In genomic region chr4:120074061-120074460, GRCm38 (mm10) we compare ENCODE assay signal across 13 mouse cellular contexts. TPM values are rescaled to one million over a fixed set of nuclear protein-coding genes. Genes with fewer than 3 reads are reported as not detected.
DNase-seq lines count a peak whose midpoint lies in the region; ATAC-seq and TF ChIP-seq lines count a peak whose summit lies in the region.
"Had no signal": no experiment of that assay in that cellular context is flagged by ENCODE, and none has a peak within 500 bp of the region (broad histone marks: within the 10 kb centered on the region; RNA-seq: fewer than 3 reads in every experiment).

No protein-coding gene starts in this region.

- peak overlapping the region; percentile 38; the same call in 1 of the 2 replicates for H3K27ac ChIP-seq in hindbrain, embryonic 14.5 days
- H3K27ac ChIP-seq in hindbrain, embryonic 10.5 days, result no peak overlapping the region
- no peak overlapping the region for H3K27ac ChIP-seq in heart, embryonic 16.5 days (ENCODE audit: low read length)
- H3K27ac ChIP-seq: embryonic facial prominence, embryonic 13.5 days had no signal

- peak; percentile 82; the same call in 1 of the 2 replicates for ATAC-seq in hindbrain, embryonic 14.5 days (ENCODE audit: low FRiP score)
- ATAC-seq in heart, embryonic 16.5 days (replicated peaks; ENCODE audit: extremely low read depth, insufficient read depth, low FRiP score), result no peak
- ATAC-seq in megakaryocyte, adult 5-6 weeks (ENCODE audit: poor library complexity, severe bottlenecking), result no peak

- H3K27me3 ChIP-seq in hindbrain, embryonic 14.5 days (ENCODE audit: control insufficient read depth, insufficient read depth, low read length), result no peaks in the 10 kb centered on the region
- H3K27me3 ChIP-seq in hindbrain, embryonic 10.5 days (ENCODE audit: insufficient read depth, poor library complexity, severe bottlenecking), result no peaks in the 10 kb centered on the region
- H3K27me3 ChIP-seq in heart, embryonic 16.5 days (ENCODE audit: control insufficient read depth, insufficient read depth, low read length), result no peaks in the 10 kb centered on the region
- H3K27me3 ChIP-seq: embryonic facial prominence, embryonic 13.5 days had no signal

- H3K4me3 ChIP-seq in hindbrain, embryonic 14.5 days (replicated peaks; ENCODE audit: low read length), result no peak overlapping the region
- no peak overlapping the region for H3K4me3 ChIP-seq in hindbrain, embryonic 10.5 days
- no peak overlapping the region for H3K4me3 ChIP-seq in heart, embryonic 16.5 days (ENCODE audit: low read length)
- H3K4me3 ChIP-seq: embryonic facial prominence, embryonic 13.5 days had no signal

- intact Hi-C loops in left cerebral cortex, postnatal 25 days (cut with DNase I), result no loop called here

- H3K36me3 ChIP-seq in hindbrain, embryonic 14.5 days (replicated peaks; ENCODE audit: control insufficient read depth, insufficient read depth), result no peaks in the 10 kb centered on the region
- H3K36me3 ChIP-seq in hindbrain, embryonic 10.5 days, result no peaks in the 10 kb centered on the region
- H3K36me3 ChIP-seq in heart, embryonic 16.5 days (ENCODE audit: control insufficient read depth, insufficient read depth), result no peaks in the 10 kb centered on the region
- H3K36me3 ChIP-seq: embryonic facial prominence, embryonic 13.5 days had no signal

- no peak overlapping the region for H3K4me2 ChIP-seq in hindbrain, embryonic 14.5 days (replicated peaks)
- no peak overlapping the region for H3K4me2 ChIP-seq in heart, embryonic 16.5 days (ENCODE audit: low read depth, low read length)
- H3K4me2 ChIP-seq: embryonic facial prominence, embryonic 13.5 days had no signal

- no peaks in the 10 kb centered on the region for H3K4me1 ChIP-seq in hindbrain, embryonic 14.5 days (replicated peaks; ENCODE audit: control insufficient read depth, insufficient read depth, low read length)
- peaks cover 16% of the 10 kb centered on the region; the same call in 1 of the 2 replicates for H3K4me1 ChIP-seq in hindbrain, embryonic 10.5 days (replicated peaks)
- H3K4me1 ChIP-seq in heart, embryonic 16.5 days (ENCODE audit: control insufficient read depth, insufficient read depth, low read length), result peaks cover 25% of the 10 kb centered on the region

- no peak overlapping the region for H3K9ac ChIP-seq in hindbrain, embryonic 14.5 days
- peak overlapping the region; percentile 23; the same call in 1 of the 2 replicates for H3K9ac ChIP-seq in heart, embryonic 16.5 days (ENCODE audit: low read length)
- H3K9ac ChIP-seq: embryonic facial prominence, embryonic 13.5 days had no signal

- DNase-seq in hindbrain, embryonic 14.5 days (ENCODE audit: low spot score), result peak; percentile 34
- no peak for DNase-seq in hindbrain, embryonic 10.5 days (ENCODE audit: low spot score)
- peak; percentile 76 for DNase-seq in brain, embryonic 14.5 days (ENCODE audit: low read depth)
- DNase-seq in left cerebral cortex, postnatal 25 days (ENCODE audit: low spot score in 2 of 2), result peak; percentile 45 to 68
- no peak for DNase-seq in urinary bladder, adult 2 months (ENCODE audit: low spot score)
- no peak for DNase-seq in gastrocnemius, adult 18-20 months (ENCODE audit: low spot score)
- DNase-seq: thymus, postnatal 25 days had no signal

- TF ChIP-seq POLR2A in brain, embryonic 14.5 days (IDR thresholded peaks at IDR 0.05; ENCODE audit: borderline replicate concordance, extremely low read depth, insufficient read depth, insufficient read length, poor library complexity, severe bottlenecking), result no peak

- 57% methylated on average over 5 of the region's 5 CpGs for WGBS in hindbrain, embryonic 14.5 days
- 71% methylated on average over 5 of the region's 5 CpGs for WGBS in hindbrain, embryonic 10.5 days
- WGBS in heart, embryonic 16.5 days, result 63% methylated on average over 5 of the region's 5 CpGs

- H3K9me3 ChIP-seq in hindbrain, embryonic 14.5 days (ENCODE audit: control insufficient read depth, low read length), result no peaks in the 10 kb centered on the region
- H3K9me3 ChIP-seq in hindbrain, embryonic 10.5 days, result no peaks in the 10 kb centered on the region
- H3K9me3 ChIP-seq in heart, embryonic 16.5 days (replicated peaks; ENCODE audit: control insufficient read depth, low read length), result no peaks in the 10 kb centered on the region
- H3K9me3 ChIP-seq: embryonic facial prominence, embryonic 13.5 days had no signal

- TF ChIP-seq CTCF in brain, embryonic 14.5 days (IDR thresholded peaks at IDR 0.05; ENCODE audit: borderline replicate concordance, extremely low read depth, insufficient read depth, insufficient read length), result no peak

RNA-seq across cellular contexts. Expression of gene AL607142.1, which starts 9.3 kb away (rescaled TPM):
- polyA plus RNA-seq in hindbrain, embryonic 14.5 days (2014; fragmentation: Nextera tagmentation; extraction: Ambion mirVana), result not detected in 2 replicates
- polyA plus RNA-seq in hindbrain, embryonic 10.5 days (2016; fragmentation: Nextera tagmentation; extraction: Ambion mirVana), result not detected in 2 replicates
- polyA plus RNA-seq in brain, embryonic 14.5 days (2012; rRNA removed), result not detected in 2 replicates
- polyA plus RNA-seq in heart, embryonic 16.5 days (2015; fragmentation: Nextera tagmentation; extraction: Ambion mirVana), result not detected in 2 replicates
- total RNA-seq in left cerebral cortex, postnatal 25 days (2021), result not detected
- polyA plus RNA-seq in urinary bladder, adult 2 months (2012; rRNA removed), result not detected in 2 replicates
- not detected for total RNA-seq in gastrocnemius, adult 18-20 months (2021)
- total RNA-seq in megakaryocyte, adult 5-6 weeks (2015), result not detected in 2 replicates
- not detected in 2 replicates for total RNA-seq in megakaryocyte, adult 5-6 weeks (2017)
- total RNA-seq: adrenal gland, adult 18-20 months; granulocyte monocyte progenitor cell, adult 5-6 weeks; layer of hippocampus, postnatal 25 days had no signal
- polyA plus RNA-seq: embryonic facial prominence, embryonic 13.5 days had no signal

Comparison
In these comparisons a context has a peak if more than half of its experiments do, and no peak if none do; other contexts are left out.
1. DNase-seq: peak in hindbrain, embryonic 14.5 days (single experiment), brain, embryonic 14.5 days (single experiment) and left cerebral cortex, postnatal 25 days (2 of 2); none in hindbrain, embryonic 10.5 days (single experiment), urinary bladder, adult 2 months (single experiment) and gastrocnemius, adult 18-20 months (single experiment).